Mouse (Mus musculus) hindbrain, embryonic 16.5 days (tissue): ENCODE measurements around the gene Trim71. TPM values are rescaled to one million over a fixed set of nuclear protein-coding genes. Genes with fewer than 3 reads are reported as not detected.

Experiments used
- ATAC-seq: fragments of 200-750 bp; cut with Nextera tagmentation; 2 replicates; pipeline ENCODE4 v1.8.0; 2017; ENCODE audit warnings: moderate TSS enrichment, moderate library complexity
- H3K27ac ChIP-seq: fragments of 300-500 bp; sonication (generic); 2 replicates; pipeline ENCODE4 v1.5.1; 2014; ENCODE audit warnings: low read depth, mild to moderate bottlenecking, control low read depth, low read length, moderate library complexity
- H3K27me3 ChIP-seq: fragments of 300-500 bp; sonication (generic); replicated peaks from 2 replicates; pipeline ENCODE4 v1.6.1; 2014; ENCODE audit warnings: low read length; ENCODE audit not compliant: control insufficient read depth, insufficient read depth
- H3K36me3 ChIP-seq: fragments of 300-500 bp; sonication (generic); 2 replicates; pipeline ENCODE4 v1.6.1; 2014; ENCODE audit warnings: mild to moderate bottlenecking, low read length, moderate library complexity, mixed read lengths; ENCODE audit not compliant: control insufficient read depth, insufficient read depth
- H3K4me1 ChIP-seq: fragments of 300-500 bp; sonication (generic); 2 replicates; pipeline ENCODE4 v1.6.1; 2014; ENCODE audit warnings: low read depth, low read length; ENCODE audit not compliant: control insufficient read depth, insufficient read depth
- H3K4me2 ChIP-seq: fragments of 300-500 bp; sonication (generic); 2 replicates; pipeline ENCODE4 v1.6.1; 2014; ENCODE audit warnings: mild to moderate bottlenecking, low read length, control low read depth, moderate library complexity
- H3K4me3 ChIP-seq: fragments of 300-500 bp; sonication (generic); 2 replicates; pipeline ENCODE4 v1.5.1; 2014; ENCODE audit warnings: mild to moderate bottlenecking, low read length, control low read depth, moderate library complexity
- H3K9ac ChIP-seq: fragments of 300-500 bp; sonication (generic); 2 replicates; pipeline ENCODE4 v1.6.1; 2014; ENCODE audit warnings: low read depth, mild to moderate bottlenecking, control low read depth, low read length, moderate library complexity
- H3K9me3 ChIP-seq: fragments of 300-500 bp; sonication (generic); 2 replicates; pipeline ENCODE4 v1.6.1; 2014; ENCODE audit warnings: mild to moderate bottlenecking, low read length, moderate library complexity; ENCODE audit not compliant: control insufficient read depth
- WGBS: fragments of 180-500 bp; shearing (Covaris S2); extraction: QIAGEN DNeasy Blood & Tissue Kit; methylation state at CpG from one replicate; pipeline ENCODE4 v1.1.7; 2014; 5-methylcytosine and 5-hydroxymethylcytosine counted together
- polyA plus RNA-seq: library from polyadenylated mRNA; unstranded; fragments of >200 nt; fragmentation: Nextera tagmentation; extraction: Ambion mirVana; gene quantifications from 2 replicates; pipeline ENCODE4 v1.2.1, GENCODE M21; 2015

The Trim71 gene
- polyA plus RNA-seq, 1 experiment from 2014 or later = 0.14 TPM

- Histone ChIP-seq H3K27me3 (no peaks in the 10 kb centered on the region), H3K4me3 (no peak overlapping the region), H3K27ac (no peak overlapping the region), H3K36me3 (no peaks in the 10 kb centered on the region), H3K9ac (no peak overlapping the region), H3K4me2 (no peak overlapping the region), H3K9me3 (no peaks in the 10 kb centered on the region), H3K4me1 (no peaks in the 10 kb centered on the region)
- no peak for ATAC-seq
- 82% methylated on average over 9 of the region's 9 CpGs for WGBS
These were observed 29.2 kb downstream of the Trim71 start for GRCm38 (mm10) chr9:114534747-114535517.

GRCm38 (mm10) chr9:114533848-114534247 is 30.3 kb downstream of the Trim71 start:
- Histone ChIP-seq H3K4me3 (no peak overlapping the region), H3K9me3 (no peaks in the 10 kb centered on the region), H3K4me1 (no peaks in the 10 kb centered on the region), H3K9ac (no peak overlapping the region), H3K4me2 (no peak overlapping the region), H3K27ac (no peak overlapping the region), H3K36me3 (no peaks in the 10 kb centered on the region), H3K27me3 (no peaks in the 10 kb centered on the region)
- no peak for ATAC-seq
- 82% methylated on average over 4 of the region's 4 CpGs for WGBS

GRCm38 (mm10) chr9:114531276-114531675 is 32.9 kb downstream of the Trim71 start:
- no peak for ATAC-seq
- Histone ChIP-seq H3K27ac (no peak overlapping the region), H3K36me3 (no peaks in the 10 kb centered on the region), H3K27me3 (no peaks in the 10 kb centered on the region), H3K9me3 (no peaks in the 10 kb centered on the region), H3K4me2 (no peak overlapping the region), H3K9ac (no peak overlapping the region), H3K4me3 (no peak overlapping the region), H3K4me1 (peaks cover 10% of the 10 kb centered on the region)
- 27% methylated on average over 11 of the region's 11 CpGs for WGBS

- Histone ChIP-seq H3K4me3 (no peak overlapping the region), H3K4me1 (peaks cover 17% of the 10 kb centered on the region), H3K9ac (no peak overlapping the region), H3K9me3 (no peaks in the 10 kb centered on the region), H3K36me3 (no peaks in the 10 kb centered on the region), H3K27ac (no peak overlapping the region), H3K4me2 (no peak overlapping the region), H3K27me3 (no peaks in the 10 kb centered on the region)
- 35% methylated on average over 9 of the region's 9 CpGs for WGBS
- ATAC-seq = no peak
These were observed 35.5 kb downstream of the Trim71 start for GRCm38 (mm10) chr9:114528680-114529048.

GRCm38 (mm10) chr9:114527992-114528679 is 36.0 kb downstream of the Trim71 start:
- Histone ChIP-seq H3K27me3 (no peaks in the 10 kb centered on the region), H3K27ac (no peak overlapping the region), H3K4me1 (peaks cover 17% of the 10 kb centered on the region), H3K9me3 (no peaks in the 10 kb centered on the region), H3K9ac (no peak overlapping the region), H3K4me3 (no peak overlapping the region), H3K36me3 (no peaks in the 10 kb centered on the region), H3K4me2 (peak overlapping the region; percentile 13; the same call in 1 of the 2 replicates)
- no peak for ATAC-seq
- WGBS = 16% methylated on average over 17 of the region's 17 CpGs

GRCm38 (mm10) chr9:114527085-114527484 is 37.1 kb downstream of the Trim71 start:
- Histone ChIP-seq H3K9me3 (no peaks in the 10 kb centered on the region), H3K27me3 (no peaks in the 10 kb centered on the region), H3K36me3 (no peaks in the 10 kb centered on the region), H3K27ac (no peak overlapping the region), H3K4me2 (peak overlapping the region; percentile 38), H3K4me1 (peaks cover 17% of the 10 kb centered on the region), H3K4me3 (no peak overlapping the region; the same call in 1 of the 2 replicates), H3K9ac (peak overlapping the region; percentile 35; the same call in 1 of the 2 replicates)
- ATAC-seq = no peak
- 6% methylated on average over 16 of the region's 16 CpGs for WGBS

- H3K27me3 ChIP-seq = no peaks in the 10 kb centered on the region
- no peaks in the 10 kb centered on the region for H3K9me3 ChIP-seq
- no peak for ATAC-seq
- WGBS = 10% methylated on average over 8 of the region's 8 CpGs
- H3K4me1 ChIP-seq = peaks cover 17% of the 10 kb centered on the region
- H3K4me3 ChIP-seq = no peak overlapping the region
- H3K36me3 ChIP-seq = no peaks in the 10 kb centered on the region
- no peak overlapping the region for H3K9ac ChIP-seq
- H3K4me2 ChIP-seq = peak overlapping the region; percentile 38; the same call in 1 of the 2 replicates
- H3K27ac ChIP-seq = no peak overlapping the region
These were observed 37.6 kb downstream of the Trim71 start for GRCm38 (mm10) chr9:114526581-114526980.

- peaks cover 17% of the 10 kb centered on the region for H3K4me1 ChIP-seq
- H3K4me2 ChIP-seq = no peak overlapping the region
- WGBS = 2% methylated on average over 8 of the region's 8 CpGs
- no peak overlapping the region for H3K4me3 ChIP-seq
- H3K36me3 ChIP-seq = no peaks in the 10 kb centered on the region
- no peaks in the 10 kb centered on the region for H3K27me3 ChIP-seq
- no peak overlapping the region for H3K27ac ChIP-seq
- no peak overlapping the region; the same call in 1 of the 2 replicates for H3K9ac ChIP-seq
- ATAC-seq = no peak
- no peaks in the 10 kb centered on the region for H3K9me3 ChIP-seq
These were observed 38.3 kb downstream of the Trim71 start for GRCm38 (mm10) chr9:114525891-114526290.

- 92% methylated on average over 12 of the region's 15 CpGs for WGBS
- no peaks in the 10 kb centered on the region for H3K9me3 ChIP-seq
- H3K27ac ChIP-seq = no peak overlapping the region
- no peaks in the 10 kb centered on the region for H3K27me3 ChIP-seq
- no peak overlapping the region for H3K4me2 ChIP-seq
- no peak overlapping the region for H3K9ac ChIP-seq
- no peak overlapping the region for H3K4me3 ChIP-seq
- H3K36me3 ChIP-seq = no peaks in the 10 kb centered on the region
- H3K4me1 ChIP-seq = peaks cover 17% of the 10 kb centered on the region
- ATAC-seq = no peak
These were observed 39.0 kb downstream of the Trim71 start for GRCm38 (mm10) chr9:114525073-114525633.
